Mouse (Mus musculus): ENCODE measurements around the gene Rps12-ps3. TPM values are rescaled to one million over a fixed set of nuclear protein-coding genes. Genes with fewer than 3 reads are reported as not detected.
A peak's percentile ranks its signal among the peaks of the same experiment; 100 is the strongest.

Rps12-ps3 gene
- 41.4 and 53.8 TPM in 2 replicates for total RNA-seq (2017)

DNA sequence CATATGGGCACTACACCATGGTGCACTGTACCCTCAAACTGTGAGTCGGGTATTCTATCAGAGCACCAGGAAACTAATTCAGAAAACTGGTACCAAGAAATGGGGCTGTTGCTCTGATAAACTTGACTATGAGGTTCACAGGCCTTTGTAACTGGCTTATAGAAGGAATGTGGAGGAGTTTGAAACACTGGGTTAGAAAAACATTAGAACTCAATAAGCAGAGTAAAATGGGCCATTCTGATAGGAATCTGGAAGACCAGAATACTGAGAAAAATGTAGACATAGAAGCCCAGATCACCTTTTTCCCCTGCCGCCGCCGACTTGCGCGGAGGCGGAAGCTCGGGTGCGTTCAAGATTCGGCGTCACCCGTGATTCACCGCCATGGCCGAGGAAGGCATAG, at the start of gene Rps12-ps3:
Gene Rps12-ps3 (plus strand): TSS at position 301 of the 400 bp plus-strand sequence.
- no peak for ATAC-seq (ENCODE audit: extremely low read depth, insufficient number of reproducible peaks, low FRiP score, poor library complexity, severe bottlenecking)

DNA sequence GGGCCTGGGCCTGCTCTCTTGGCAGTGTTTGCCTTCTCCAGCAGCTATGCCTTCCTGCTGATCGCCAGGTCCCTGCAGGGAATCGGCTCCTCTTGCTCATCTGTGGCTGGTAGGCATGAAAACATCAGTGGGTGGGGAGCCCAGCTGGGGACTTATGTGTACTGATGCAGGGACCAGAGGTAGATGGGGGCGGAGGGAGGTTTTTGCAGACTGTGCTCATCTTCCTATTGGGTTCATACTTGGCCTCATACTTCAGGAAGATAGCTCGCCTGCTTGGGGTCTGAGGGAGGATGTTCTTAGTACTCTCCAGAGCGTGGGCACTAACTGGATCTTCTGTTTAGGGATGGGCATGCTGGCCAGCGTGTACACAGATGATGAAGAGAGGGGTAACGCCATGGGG, 48.9 kb upstream of the Rps12-ps3 start:
- ATAC-seq (ENCODE audit: extremely low read depth, insufficient number of reproducible peaks, low FRiP score, poor library complexity, severe bottlenecking): no peak

DNA sequence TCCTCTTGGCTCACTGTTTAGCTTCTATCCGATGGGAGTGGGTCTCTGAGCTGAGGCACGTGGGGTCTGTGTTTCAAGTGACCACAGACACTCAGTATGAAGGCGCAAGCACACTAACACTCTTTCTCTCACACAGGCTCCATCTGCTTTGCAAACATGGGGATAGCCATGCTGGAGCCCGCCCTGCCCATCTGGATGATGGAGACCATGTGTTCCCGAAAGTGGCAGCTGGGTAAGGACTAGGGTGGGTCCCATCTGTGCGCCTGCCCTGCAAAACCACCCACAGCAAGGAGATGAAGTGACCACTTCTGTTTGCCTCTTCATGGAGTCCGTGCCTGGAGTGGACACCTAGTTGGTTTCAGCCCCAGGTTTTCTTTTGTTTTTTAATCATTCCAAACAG, 45.7 kb upstream of the Rps12-ps3 start:
- no peak for ATAC-seq (ENCODE audit: extremely low read depth, insufficient number of reproducible peaks, low FRiP score, poor library complexity, severe bottlenecking)

DNA sequence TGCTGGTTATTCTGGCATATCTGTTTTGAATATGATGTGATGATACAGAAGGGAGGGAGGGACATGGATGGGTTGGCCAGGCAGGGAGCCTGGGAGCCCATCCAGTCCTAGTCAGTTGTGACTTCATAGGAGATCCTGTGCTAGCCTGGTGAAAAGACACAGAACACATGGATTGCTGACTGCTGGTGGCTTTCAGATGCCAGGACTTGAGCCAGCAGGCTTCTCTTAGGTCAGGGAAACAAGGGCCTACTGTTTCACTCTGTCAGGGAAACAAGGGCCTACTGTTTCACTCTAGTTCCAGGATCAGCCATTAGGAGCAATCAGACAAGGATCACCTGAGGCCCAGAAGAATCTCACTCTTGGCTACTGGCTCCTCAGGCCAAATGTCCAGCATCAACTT, 41.2 kb upstream of the Rps12-ps3 start:
- no peak for ATAC-seq (ENCODE audit: extremely low read depth, insufficient number of reproducible peaks, low FRiP score, poor library complexity, severe bottlenecking)

DNA sequence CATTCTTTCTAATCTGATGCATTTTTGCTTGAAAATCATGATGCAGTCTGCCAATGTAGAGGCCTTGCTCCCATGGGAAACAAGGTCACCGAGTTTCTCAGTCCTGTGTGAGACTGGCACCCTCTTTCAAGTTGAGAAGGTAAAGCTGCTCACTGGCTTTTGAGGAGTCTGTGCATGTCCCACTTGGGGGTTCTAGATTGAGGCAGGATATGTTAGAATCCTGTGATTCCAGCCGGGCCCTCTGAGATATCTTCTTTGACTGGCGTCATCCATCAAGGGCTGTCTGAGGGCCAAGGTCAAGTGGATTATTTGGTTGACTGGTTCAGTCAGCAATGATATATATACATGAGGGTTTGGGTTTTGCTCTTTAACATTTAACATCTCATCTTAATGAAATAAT, 40.1 kb upstream of the Rps12-ps3 start:
- ATAC-seq (ENCODE audit: extremely low read depth, insufficient number of reproducible peaks, low FRiP score, poor library complexity, severe bottlenecking): no peak

DNA sequence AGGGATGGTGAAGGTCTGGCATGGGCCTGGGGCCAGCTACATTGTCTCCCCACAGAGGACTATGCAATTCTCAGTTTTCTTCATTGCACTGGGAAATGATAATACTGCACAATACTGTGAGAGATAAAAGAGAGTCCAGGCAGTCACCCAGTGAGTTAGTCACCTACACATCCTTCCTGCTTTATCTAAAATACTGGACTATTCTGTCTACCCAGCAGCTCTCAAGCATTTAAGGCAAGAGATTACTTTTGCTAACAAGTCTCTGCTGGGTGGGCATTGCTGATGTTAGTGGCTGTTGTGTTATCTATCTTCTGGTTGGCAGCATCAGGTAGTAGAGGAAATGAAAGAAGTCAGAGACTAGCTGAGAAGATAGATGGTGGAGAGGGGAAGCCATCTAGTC, 33.0 kb upstream of the Rps12-ps3 start:
- no peak for ATAC-seq (ENCODE audit: extremely low read depth, insufficient number of reproducible peaks, low FRiP score, poor library complexity, severe bottlenecking)

DNA sequence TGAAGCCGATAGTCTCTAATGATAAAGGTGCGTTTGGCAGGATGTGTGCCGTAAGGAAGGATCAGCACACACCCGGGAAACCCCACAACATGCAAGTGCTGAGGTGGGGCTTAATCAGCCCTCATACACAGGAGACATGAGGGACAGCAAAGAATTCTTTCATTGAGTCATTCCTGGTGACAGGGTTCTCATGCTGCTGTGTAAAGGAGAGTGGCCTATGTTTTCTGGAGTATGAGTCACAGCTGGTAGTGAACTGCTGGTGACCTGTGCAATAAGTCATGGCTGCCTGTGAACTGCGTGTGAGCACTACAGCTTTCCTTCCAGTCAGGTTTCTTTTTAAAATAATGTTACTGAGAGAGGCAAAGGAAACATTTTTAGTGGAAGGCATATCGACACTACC, 32.3 kb upstream of the Rps12-ps3 start:
- no peak for ATAC-seq (ENCODE audit: extremely low read depth, insufficient number of reproducible peaks, low FRiP score, poor library complexity, severe bottlenecking)

DNA sequence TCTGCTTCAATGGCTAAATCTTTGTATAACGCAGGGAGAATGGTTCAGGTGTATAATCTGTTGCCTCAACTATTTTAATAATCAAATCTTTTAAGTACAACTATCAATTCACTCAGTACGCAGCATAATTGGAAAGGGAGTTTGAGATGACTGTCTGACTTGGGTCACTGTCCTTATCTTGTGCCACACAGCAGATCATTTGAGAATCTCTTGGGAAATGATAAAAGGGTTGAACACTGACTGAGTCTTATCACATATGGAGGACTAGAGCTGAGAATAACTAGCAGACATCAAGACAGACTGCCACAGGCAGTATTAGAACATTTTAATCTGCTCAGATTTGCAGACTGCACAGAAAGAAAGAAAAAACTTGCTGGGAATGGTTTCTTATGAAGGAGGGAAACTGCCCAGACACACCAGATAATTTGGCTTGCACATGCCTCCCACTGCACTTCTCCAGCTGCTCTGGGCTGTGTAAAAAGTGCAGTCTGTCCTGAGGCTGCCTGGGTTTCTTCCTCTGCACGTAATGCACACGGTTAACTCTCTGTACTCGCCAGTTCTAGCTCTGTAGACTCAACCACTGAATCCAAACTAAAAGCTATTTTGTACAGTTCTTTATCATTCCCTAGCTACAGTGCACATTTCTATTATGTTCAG, 29.8 kb upstream of the Rps12-ps3 start:
- no peak for ATAC-seq (ENCODE audit: extremely low read depth, insufficient number of reproducible peaks, low FRiP score, poor library complexity, severe bottlenecking)

DNA sequence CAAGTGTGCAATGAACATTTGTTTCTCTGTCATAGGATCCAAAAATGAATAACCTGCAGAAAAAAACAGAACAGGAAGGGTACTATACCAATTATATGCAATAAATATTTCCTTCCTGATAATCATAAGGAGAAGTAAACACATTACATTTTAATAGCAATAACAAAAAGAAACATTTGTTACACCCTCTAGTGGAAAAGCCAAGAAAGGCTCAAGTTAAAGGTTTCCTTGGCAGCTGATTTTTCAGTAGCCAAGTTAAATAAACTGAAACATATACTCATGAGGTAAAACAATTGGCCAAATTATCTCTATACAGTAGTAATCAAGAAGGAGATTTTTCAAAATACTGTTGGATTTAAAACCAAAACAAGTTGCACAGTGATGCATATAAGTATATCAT, 6.8 kb upstream of the Rps12-ps3 start:
- ATAC-seq (ENCODE audit: extremely low read depth, insufficient number of reproducible peaks, low FRiP score, poor library complexity, severe bottlenecking): no peak

DNA sequence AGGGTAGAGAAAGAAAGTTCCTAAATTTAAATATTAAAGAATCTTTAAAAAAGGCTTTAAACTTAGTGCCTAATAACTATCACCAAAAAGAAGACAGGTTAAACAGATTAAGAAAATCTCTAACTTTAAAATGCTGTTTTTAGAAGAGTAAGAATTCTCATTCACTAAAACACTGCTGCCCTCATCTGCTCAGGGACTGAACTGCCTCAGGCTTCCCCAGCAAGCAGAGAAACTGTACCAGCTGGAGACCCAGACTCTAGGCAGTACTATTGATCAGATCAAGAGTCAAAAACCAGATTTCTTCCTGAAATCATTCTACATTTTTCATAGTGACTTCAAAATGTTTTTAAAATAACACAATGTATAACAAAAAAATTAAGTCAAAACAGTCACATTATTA, 5.5 kb upstream of the Rps12-ps3 start:
- ATAC-seq (ENCODE audit: extremely low read depth, insufficient number of reproducible peaks, low FRiP score, poor library complexity, severe bottlenecking): no peak

DNA sequence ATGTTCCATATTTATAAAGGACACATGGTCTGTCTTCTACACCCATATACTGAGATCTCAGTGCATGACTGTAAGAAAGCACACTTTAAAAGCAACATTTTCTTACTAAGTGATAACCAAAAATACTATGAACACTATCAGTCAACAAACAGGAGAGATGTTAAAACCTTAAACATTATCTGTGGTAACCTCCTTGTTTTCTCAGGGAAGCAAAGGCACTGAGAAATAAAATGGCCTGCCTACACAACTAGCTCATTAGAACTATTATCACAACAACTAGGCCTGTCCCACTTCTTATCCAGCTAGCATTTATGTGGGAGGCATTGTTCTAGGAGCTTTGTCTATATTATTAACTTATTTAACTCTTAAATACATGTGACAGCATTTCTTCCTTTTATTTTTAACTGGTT, 8.7 kb downstream of the Rps12-ps3 start:
- no peak for ATAC-seq (ENCODE audit: extremely low read depth, insufficient number of reproducible peaks, low FRiP score, poor library complexity, severe bottlenecking)

DNA sequence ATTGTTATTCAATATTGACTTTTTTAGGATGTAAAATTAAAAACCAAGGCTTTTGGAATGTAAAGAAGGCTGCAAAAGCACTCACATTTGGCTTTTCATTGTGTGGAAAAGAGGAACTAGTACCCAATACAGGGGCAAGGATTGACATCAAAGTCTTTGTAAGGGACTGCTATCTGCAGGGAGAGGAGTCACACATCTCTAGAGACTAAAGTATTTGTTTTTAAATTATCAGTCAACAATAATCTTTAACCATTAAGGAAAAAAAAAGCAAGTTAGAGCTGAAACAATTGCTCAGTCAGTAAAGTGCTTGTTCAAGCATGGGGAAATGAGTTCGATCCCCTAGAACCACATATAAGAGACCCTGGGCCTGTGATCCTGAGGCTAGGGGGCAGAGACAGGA, 14.6 kb downstream of the Rps12-ps3 start:
- no peak for ATAC-seq (ENCODE audit: extremely low read depth, insufficient number of reproducible peaks, low FRiP score, poor library complexity, severe bottlenecking)

DNA sequence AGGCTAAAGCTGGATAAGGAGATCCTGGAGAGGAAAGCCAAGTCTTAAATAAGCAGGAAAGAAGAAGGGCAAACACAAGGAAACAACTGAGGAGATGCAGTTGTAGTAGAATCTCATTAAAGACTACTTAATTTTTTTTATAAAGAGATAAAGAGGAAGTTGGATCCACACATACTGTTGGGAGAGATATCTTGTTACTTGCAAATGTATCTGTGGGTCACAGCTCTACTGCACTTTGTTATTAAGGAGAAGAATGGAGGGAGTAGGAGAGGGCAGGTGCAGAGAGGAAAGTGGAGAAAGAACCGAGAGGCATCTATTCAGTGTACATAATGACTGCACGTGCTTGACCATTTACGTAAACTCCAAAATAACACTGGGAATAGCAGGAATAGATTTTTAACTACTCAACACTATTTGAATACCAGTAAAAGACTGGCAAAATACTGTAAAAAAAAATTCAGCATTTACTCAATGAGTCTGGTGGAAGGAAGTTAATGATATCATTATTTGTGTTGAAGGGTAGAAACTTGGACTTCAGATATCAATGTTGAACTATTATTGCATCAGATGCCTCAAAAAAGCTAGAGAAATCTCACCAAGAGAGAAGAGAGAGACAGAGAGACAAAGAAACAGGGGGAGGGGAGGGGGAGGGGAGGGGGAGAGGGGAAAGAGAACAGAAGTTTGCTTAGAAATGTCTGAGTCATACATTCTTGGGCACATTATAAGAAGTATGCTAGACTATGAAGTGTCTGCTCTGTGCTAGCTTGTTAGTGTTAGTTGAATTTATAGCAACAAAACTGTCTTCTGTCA, 16.0 kb downstream of the Rps12-ps3 start:
- no peak for ATAC-seq (ENCODE audit: extremely low read depth, insufficient number of reproducible peaks, low FRiP score, poor library complexity, severe bottlenecking)

DNA sequence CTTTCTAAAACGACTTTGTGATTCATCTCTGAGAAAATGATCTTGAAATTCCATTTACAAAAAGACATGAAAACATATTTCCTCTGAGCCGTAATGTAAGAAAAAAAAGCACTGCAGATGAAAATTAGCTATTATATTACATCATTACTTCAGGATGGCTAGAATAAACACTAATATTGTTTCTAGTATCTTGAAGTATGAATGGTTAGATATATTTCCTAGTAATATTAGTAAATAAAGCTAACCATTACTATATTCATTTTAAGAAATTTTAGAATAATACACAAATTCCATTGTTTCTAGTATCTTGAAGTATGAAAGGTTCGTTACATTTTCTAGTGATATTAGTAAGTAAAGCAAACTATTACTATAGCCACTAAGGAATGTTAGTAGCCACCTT, 17.8 kb downstream of the Rps12-ps3 start:
- ATAC-seq (ENCODE audit: extremely low read depth, insufficient number of reproducible peaks, low FRiP score, poor library complexity, severe bottlenecking): no peak

DNA sequence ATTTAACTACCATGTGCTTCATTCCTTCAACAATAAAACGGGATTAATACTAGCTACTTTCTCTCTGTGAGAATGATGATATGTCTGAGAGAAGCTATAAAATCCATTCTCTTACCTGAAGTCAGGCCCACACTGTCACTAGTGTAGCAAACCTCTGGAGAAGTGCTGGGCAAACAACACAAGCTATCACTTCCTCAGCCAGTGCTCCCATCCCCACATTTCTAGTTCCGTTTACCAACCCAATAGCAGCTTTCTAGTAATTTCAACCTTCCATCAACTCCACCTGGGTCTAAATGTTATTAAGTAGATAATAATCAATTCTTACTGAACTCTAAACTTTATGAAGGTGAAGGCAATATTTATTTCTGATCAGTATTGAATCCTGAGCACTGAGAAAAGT, 20.9 kb downstream of the Rps12-ps3 start:
- no peak for ATAC-seq (ENCODE audit: extremely low read depth, insufficient number of reproducible peaks, low FRiP score, poor library complexity, severe bottlenecking)

DNA sequence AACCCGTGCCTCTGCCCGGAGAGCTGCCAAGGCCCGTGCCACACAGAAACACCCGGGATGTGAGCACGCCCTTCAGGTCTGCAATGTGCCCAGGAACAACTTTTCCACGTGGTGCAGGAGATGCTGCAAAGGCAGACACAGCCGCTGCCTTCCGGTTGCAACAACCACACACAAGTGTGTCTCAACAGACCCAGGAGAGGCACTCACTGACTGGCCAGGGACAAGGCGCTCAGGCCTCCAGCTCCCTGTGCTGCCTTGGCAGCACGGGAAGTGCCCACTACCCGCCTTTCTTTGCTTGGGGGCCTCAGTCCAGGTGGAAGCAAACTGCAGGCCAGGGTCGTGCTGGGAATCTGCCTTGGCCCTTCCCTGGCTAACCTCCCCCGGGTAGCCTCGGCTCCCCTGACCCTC, 22.2 kb downstream of the Rps12-ps3 start:
- peak; percentile 26; the same call in 1 of the 2 replicates for ATAC-seq (ENCODE audit: extremely low read depth, insufficient number of reproducible peaks, low FRiP score, poor library complexity, severe bottlenecking)

DNA sequence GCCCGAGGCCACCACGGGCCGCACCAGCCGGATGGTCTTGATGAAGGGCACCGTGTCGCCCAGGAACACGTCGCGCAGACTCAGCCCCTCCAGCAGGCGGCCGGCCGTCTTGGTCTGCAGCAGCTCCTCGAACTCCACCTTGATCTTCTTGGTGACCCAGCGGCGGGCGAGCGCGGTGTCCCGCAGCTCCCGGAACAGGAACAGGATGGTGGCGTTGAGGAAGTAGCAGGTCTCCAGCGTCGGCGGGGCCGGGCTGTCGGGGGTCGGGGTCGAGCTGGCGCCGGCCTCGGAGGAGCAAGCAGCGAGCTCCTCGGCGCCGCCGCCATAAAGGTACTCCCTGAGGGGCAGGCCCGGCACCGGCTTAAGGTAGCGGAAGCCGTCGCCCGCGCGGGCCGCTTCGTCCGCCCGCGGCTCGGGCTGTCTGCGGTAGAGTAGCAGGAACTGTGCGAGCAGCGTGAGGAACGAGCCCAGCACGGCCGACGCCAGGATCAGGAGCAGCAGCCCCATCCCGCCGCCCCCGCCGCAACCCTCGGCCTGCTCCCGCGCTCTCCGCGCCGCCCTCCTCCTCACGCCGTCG, 23.1 kb downstream of the Rps12-ps3 start:
- peak; percentile 47; the same call in 1 of the 2 replicates for ATAC-seq (ENCODE audit: extremely low read depth, insufficient number of reproducible peaks, low FRiP score, poor library complexity, severe bottlenecking)

DNA sequence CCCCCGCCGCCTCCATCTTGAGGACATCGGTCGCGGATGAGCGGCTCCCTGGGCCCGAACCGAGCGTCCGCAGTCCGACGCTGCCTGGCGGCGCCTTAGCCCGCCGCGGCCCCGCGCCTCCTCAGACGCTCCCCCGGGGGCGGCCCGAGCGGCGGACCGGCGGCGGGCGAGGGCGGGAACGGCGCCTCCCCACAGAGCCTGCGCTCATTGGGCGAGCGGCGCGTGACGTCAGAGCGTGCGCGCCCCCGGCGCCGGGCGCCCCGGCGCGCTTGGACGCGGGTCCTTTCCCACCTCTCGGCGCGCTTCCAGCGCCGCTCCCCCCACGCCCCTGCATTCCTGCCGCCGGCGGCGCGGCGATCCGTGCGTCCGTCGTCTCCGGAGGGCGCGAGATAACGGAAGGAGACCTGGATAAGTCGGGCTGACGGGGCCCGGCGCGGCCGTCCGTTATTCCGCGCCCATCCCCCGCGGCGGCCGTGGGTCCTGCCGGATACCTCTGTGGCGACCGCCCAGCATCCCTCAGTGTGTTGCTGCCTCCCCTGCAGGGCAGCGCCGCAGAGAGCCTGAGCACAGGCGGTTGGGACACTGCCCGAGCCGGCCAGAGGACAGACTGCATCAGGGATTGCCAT, 23.7 kb downstream of the Rps12-ps3 start, which contains the start of gene Pdzd8:
Gene Pdzd8 (minus strand): TSS at position 123 of the 626 bp plus-strand sequence.
- ATAC-seq (ENCODE audit: extremely low read depth, insufficient number of reproducible peaks, low FRiP score, poor library complexity, severe bottlenecking): peak; percentile 23

DNA sequence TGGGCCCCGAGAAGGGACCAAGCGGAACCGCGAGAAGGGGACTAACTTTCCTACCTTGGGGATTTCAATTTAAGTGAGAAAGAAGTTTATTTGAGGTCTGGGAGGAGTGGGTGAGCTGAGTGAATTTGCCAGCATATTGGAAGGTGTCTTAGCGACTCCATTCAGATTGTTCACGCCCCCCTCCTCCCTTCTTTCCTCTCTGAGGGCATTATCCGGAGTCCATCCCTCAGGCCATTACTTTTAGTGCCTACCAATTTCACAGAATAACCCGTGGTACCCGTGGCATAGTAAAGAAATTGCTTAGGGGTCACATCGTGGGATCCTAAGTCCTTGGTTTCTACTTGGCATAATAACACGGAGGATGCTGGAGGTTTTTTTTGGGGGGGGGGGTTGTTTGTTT, 24.2 kb downstream of the Rps12-ps3 start:
- ATAC-seq (ENCODE audit: extremely low read depth, insufficient number of reproducible peaks, low FRiP score, poor library complexity, severe bottlenecking): no peak

Measured in neutrophil, adult 5-6 weeks (primary cell).